Mouse (Mus musculus) stomach, embryonic 14.5 days (tissue): ENCODE results near the gene Gstm3. TPM values are rescaled to one million over a fixed set of nuclear protein-coding genes. Genes with fewer than 3 reads are reported as not detected.
"Not testable (repeated sequence)": the region's sequence is repeated elsewhere in the genome, so short reads cannot be mapped to it uniquely, and the experiment has no call there.

ENCODE experiments used
- ATAC-seq: fragments of 200-750 bp; cut with Nextera tagmentation; 2 replicates; pipeline ENCODE4 v1.8.0; 2017; ENCODE audit warnings: low read depth, moderate TSS enrichment; ENCODE audit not compliant: insufficient number of reproducible peaks, insufficient read depth, low FRiP score
- H3K27ac ChIP-seq: fragments of 300-500 bp; sonication (generic); 2 replicates; pipeline ENCODE4 v1.5.1; 2014; ENCODE audit warnings: mild to moderate bottlenecking, low read length, moderate library complexity, mixed read lengths
- H3K27me3 ChIP-seq: fragments of 300-500 bp; sonication (generic); 2 replicates; pipeline ENCODE4 v1.6.1; 2014; ENCODE audit warnings: low read length, control low read depth, mixed read lengths; ENCODE audit not compliant: control insufficient read depth, insufficient read depth
- H3K36me3 ChIP-seq: fragments of 300-500 bp; sonication (generic); 2 replicates; pipeline ENCODE4 v1.6.1; 2014; ENCODE audit warnings: mild to moderate bottlenecking, control low read depth, low read length, moderate library complexity, mixed read lengths; ENCODE audit not compliant: control insufficient read depth, insufficient read depth
- H3K4me1 ChIP-seq: fragments of 300-500 bp; sonication (generic); 2 replicates; pipeline ENCODE4 v1.6.1; 2014; ENCODE audit warnings: low read length, control low read depth, mixed read lengths; ENCODE audit not compliant: control insufficient read depth, insufficient read depth
- H3K4me2 ChIP-seq: fragments of 300-500 bp; sonication (generic); replicated peaks from 2 replicates; pipeline ENCODE4 v1.6.1; 2014; ENCODE audit warnings: low read depth, low read length, control low read depth
- H3K4me3 ChIP-seq: fragments of 300-500 bp; sonication (generic); 2 replicates; pipeline ENCODE4 v1.5.1; 2014; ENCODE audit warnings: low read depth, low read length, control low read depth
- H3K9ac ChIP-seq: fragments of 300-500 bp; sonication (generic); replicated peaks from 2 replicates; pipeline ENCODE4 v1.6.1; 2014; ENCODE audit warnings: low read depth, mild to moderate bottlenecking, control low read depth, low read length, moderate library complexity, mixed read lengths
- H3K9me3 ChIP-seq: fragments of 300-500 bp; sonication (generic); 2 replicates; pipeline ENCODE4 v1.6.1; 2016; ENCODE audit warnings: low read depth, low read length, control low read depth; ENCODE audit not compliant: control insufficient read depth
- WGBS: fragments of 180-500 bp; shearing (Covaris S2); extraction: QIAGEN DNeasy Blood & Tissue Kit; methylation state at CpG from one replicate; pipeline ENCODE4 v1.1.7; 2014; 5-methylcytosine and 5-hydroxymethylcytosine counted together
- polyA plus RNA-seq: library from polyadenylated mRNA; unstranded; fragments of >200 nt; fragmentation: Nextera tagmentation; extraction: Ambion mirVana; gene quantifications from 2 replicates; pipeline ENCODE4 v1.2.1, GENCODE M21; 2014

The Gstm3 gene
- polyA plus RNA-seq, 1 experiment from 2014 or later = 27.4 TPM

GRCm38 (mm10) chr3:108011558-108011957 is 42.5 kb upstream of the Gstm3 start:
- Histone ChIP-seq H3K4me3 (no peak overlapping the region), H3K9ac (no peak overlapping the region), H3K27ac (no peak overlapping the region), H3K4me2 (no peak overlapping the region), H3K9me3 (no peaks in the 10 kb centered on the region), H3K4me1 (no peaks in the 10 kb centered on the region), H3K36me3 (no peaks in the 10 kb centered on the region), H3K27me3 (no peaks in the 10 kb centered on the region)
- 75% methylated on average over 3 of the region's 3 CpGs for WGBS
- no peak for ATAC-seq

- no peak for ATAC-seq
- no peak overlapping the region for H3K4me2 ChIP-seq
These were observed 41.2 kb upstream of the Gstm3 start for GRCm38 (mm10) chr3:108010286-108010685.

GRCm38 (mm10) chr3:108002021-108002420 is 32.9 kb upstream of the Gstm3 start:
- no peaks in the 10 kb centered on the region for H3K9me3 ChIP-seq
- no peak overlapping the region for H3K9ac ChIP-seq
- no peaks in the 10 kb centered on the region for H3K27me3 ChIP-seq
- H3K4me2 ChIP-seq = no peak overlapping the region
- no peaks in the 10 kb centered on the region for H3K4me1 ChIP-seq
- 65% methylated on average over 8 of the region's 8 CpGs for WGBS
- no peaks in the 10 kb centered on the region for H3K36me3 ChIP-seq
- ATAC-seq = no peak
- no peak overlapping the region for H3K4me3 ChIP-seq
- no peak overlapping the region for H3K27ac ChIP-seq

More at GRCm38 (mm10) chr3:108010286-108010685, 41.2 kb upstream of the Gstm3 start:
- 67% methylated on average over 2 of the region's 2 CpGs for WGBS
- Histone ChIP-seq H3K9me3 (no peaks in the 10 kb centered on the region), H3K27me3 (no peaks in the 10 kb centered on the region), H3K4me1 (no peaks in the 10 kb centered on the region), H3K4me3 (no peak overlapping the region), H3K27ac (no peak overlapping the region), H3K36me3 (no peaks in the 10 kb centered on the region), H3K9ac (no peak overlapping the region)

- H3K9me3 ChIP-seq = no peaks in the 10 kb centered on the region
- H3K9ac ChIP-seq = no peak overlapping the region
- H3K4me3 ChIP-seq = no peak overlapping the region
- no peaks in the 10 kb centered on the region for H3K27me3 ChIP-seq
- no peak overlapping the region for H3K27ac ChIP-seq
- H3K4me1 ChIP-seq = no peaks in the 10 kb centered on the region
- WGBS = 82% methylated on average over 3 of the region's 3 CpGs
- H3K36me3 ChIP-seq = no peaks in the 10 kb centered on the region
- no peak overlapping the region for H3K4me2 ChIP-seq
- ATAC-seq = no peak
These were observed 30.4 kb upstream of the Gstm3 start for GRCm38 (mm10) chr3:107999491-107999890.

GRCm38 (mm10) chr3:107998591-107998990 is 29.5 kb upstream of the Gstm3 start:
- no peaks in the 10 kb centered on the region for H3K27me3 ChIP-seq
- no peaks in the 10 kb centered on the region for H3K4me1 ChIP-seq
- no peak overlapping the region for H3K4me2 ChIP-seq
- no peak overlapping the region for H3K27ac ChIP-seq
- no peaks in the 10 kb centered on the region for H3K36me3 ChIP-seq
- no peak overlapping the region for H3K4me3 ChIP-seq
- no peak for ATAC-seq
- no peak overlapping the region for H3K9ac ChIP-seq
- WGBS = 82% methylated on average over 3 of the region's 3 CpGs
- no peaks in the 10 kb centered on the region for H3K9me3 ChIP-seq

- no peaks in the 10 kb centered on the region for H3K4me1 ChIP-seq
- H3K27me3 ChIP-seq = no peaks in the 10 kb centered on the region
- WGBS = 88% methylated on average over 4 of the region's 4 CpGs
- no peak overlapping the region for H3K9ac ChIP-seq
- H3K27ac ChIP-seq = no peak overlapping the region
- ATAC-seq = no peak
- H3K36me3 ChIP-seq = no peaks in the 10 kb centered on the region
- no peak overlapping the region for H3K4me3 ChIP-seq
- H3K9me3 ChIP-seq = no peaks in the 10 kb centered on the region
- no peak overlapping the region for H3K4me2 ChIP-seq
These were observed 27.5 kb upstream of the Gstm3 start for GRCm38 (mm10) chr3:107996576-107996975.

- not testable (repeated sequence) for H3K4me1 ChIP-seq, H3K4me2 ChIP-seq, H3K9me3 ChIP-seq, H3K27ac ChIP-seq, H3K4me3 ChIP-seq, ATAC-seq, H3K36me3 ChIP-seq, H3K27me3 ChIP-seq, H3K9ac ChIP-seq
- 81% methylated on average over 2 of the region's 2 CpGs for WGBS
These were observed 26.9 kb upstream of the Gstm3 start for GRCm38 (mm10) chr3:107995974-107996373.

GRCm38 (mm10) chr3:107986041-107986562 is 17.0 kb upstream of the Gstm3 start, which contains the start of gene Gstm2:
Gene Gstm2, minus strand, starts transcription at chr3:107986453.
- peak; percentile 91 for ATAC-seq
- Histone ChIP-seq H3K4me3 (peak within 1 kb of the TSS; percentile 22), H3K4me2 (peak within 1 kb of the TSS; percentile 35), H3K36me3 (no peaks in the 10 kb centered on the region), H3K9me3 (no peaks in the 10 kb centered on the region), H3K27me3 (no peaks in the 10 kb centered on the region), H3K4me1 (peaks cover 14% of the 10 kb centered on the region), H3K27ac (peak within 1 kb of the TSS; percentile 56; the same call in 1 of the 2 replicates), H3K9ac (0 out of 2 replicates have a peak within 1 kb of the TSS, but pooled peaks have one; percentile 0)
- WGBS = 21% methylated on average over 8 of the region's 8 CpGs

GRCm38 (mm10) chr3:107985141-107985540 is 16.1 kb upstream of the Gstm3 start:
- H3K27ac ChIP-seq, H3K4me3 ChIP-seq, H3K36me3 ChIP-seq, H3K9ac ChIP-seq, ATAC-seq, H3K9me3 ChIP-seq, H3K27me3 ChIP-seq: not testable (repeated sequence)
- H3K4me2 ChIP-seq = peak overlapping the region; percentile 35; the same call in 1 of the 2 replicates
- H3K4me1 ChIP-seq = peaks cover 14% of the 10 kb centered on the region
- WGBS = 95% methylated on average over 2 of the region's 2 CpGs
